Mouse (Mus musculus): ENCODE data around the gene Rasgrp1. TPM values are rescaled to one million over a fixed set of nuclear protein-coding genes. Genes with fewer than 3 reads are reported as not detected.

Gene Rasgrp1
- polyA plus RNA-seq, 1 experiment = 241 TPM

GRCm38 (mm10) chr2:117371706-117372105, 28.9 kb upstream of the Rasgrp1 start:
- 65% methylated on average over 1 of the region's 1 CpGs for WGBS
- no peak overlapping the region for H3K27ac ChIP-seq (ENCODE audit: insufficient read depth, low read depth, low read length)
- no peak overlapping the region for H3K4me3 ChIP-seq (ENCODE audit: insufficient read depth, low read depth, low read length)
- H3K4me1 ChIP-seq (ENCODE audit: control insufficient read depth, insufficient read depth, low read length) = 0 out of 2 replicates have a peak, but pooled peaks cover 2% of the 10 kb centered on the region
- TF ChIP-seq CTCF (IDR thresholded peaks at IDR 0.05; ENCODE audit: insufficient read depth, low read depth, low read length) = no peak
- TF ChIP-seq POLR2A (IDR thresholded peaks at IDR 0.05; ENCODE audit: insufficient read depth, low read depth, low read length) = no peak

DNA sequence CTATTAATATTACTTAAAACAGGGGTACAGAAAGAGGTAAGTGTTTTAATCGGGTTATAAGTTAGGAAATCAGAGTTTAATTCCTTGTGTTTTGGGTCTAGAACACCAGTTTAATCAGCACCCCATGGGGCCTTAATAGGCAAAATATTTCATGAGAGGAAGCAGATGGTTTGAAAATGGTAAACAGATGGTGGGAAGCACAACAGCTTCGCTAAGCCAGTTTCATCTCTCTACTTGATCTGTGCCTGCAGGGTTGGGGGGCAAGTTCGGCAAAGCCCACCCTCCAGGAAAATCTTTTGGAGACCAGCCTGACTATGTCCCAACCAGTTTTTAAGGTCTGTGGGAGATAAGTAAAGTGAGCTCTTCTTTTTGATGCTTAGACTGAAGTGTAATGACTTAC, 23.7 kb upstream of the Rasgrp1 start:
- TF ChIP-seq POLR2A (IDR thresholded peaks at IDR 0.05; ENCODE audit: insufficient read depth, low read depth, low read length) (no peak), CTCF (IDR thresholded peaks at IDR 0.05; ENCODE audit: insufficient read depth, low read depth, low read length) (no peak)
- Histone ChIP-seq H3K4me1 (ENCODE audit: control insufficient read depth, insufficient read depth, low read length) (no peaks in the 10 kb centered on the region), H3K27ac (ENCODE audit: insufficient read depth, low read depth, low read length) (no peak overlapping the region), H3K4me3 (ENCODE audit: insufficient read depth, low read depth, low read length) (no peak overlapping the region)
- WGBS = 67% methylated on average over 3 of the region's 3 CpGs

GRCm38 (mm10) chr2:117364056-117364455, 21.3 kb upstream of the Rasgrp1 start:
- Histone ChIP-seq H3K4me3 (ENCODE audit: insufficient read depth, low read depth, low read length) (no peak overlapping the region), H3K27ac (ENCODE audit: insufficient read depth, low read depth, low read length) (no peak overlapping the region), H3K4me1 (ENCODE audit: control insufficient read depth, insufficient read depth, low read length) (no peaks in the 10 kb centered on the region)
- no peak for TF ChIP-seq CTCF (IDR thresholded peaks at IDR 0.05; ENCODE audit: insufficient read depth, low read depth, low read length)
- no peak for TF ChIP-seq POLR2A (IDR thresholded peaks at IDR 0.05; ENCODE audit: insufficient read depth, low read depth, low read length)
- 97% methylated on average over 2 of the region's 2 CpGs for WGBS

- H3K4me1 ChIP-seq (ENCODE audit: control insufficient read depth, insufficient read depth, low read length) = no peaks in the 10 kb centered on the region
- no peak overlapping the region for H3K27ac ChIP-seq (ENCODE audit: insufficient read depth, low read depth, low read length)
- TF ChIP-seq POLR2A (IDR thresholded peaks at IDR 0.05; ENCODE audit: insufficient read depth, low read depth, low read length) (no peak), CTCF (IDR thresholded peaks at IDR 0.05; ENCODE audit: insufficient read depth, low read depth, low read length) (no peak)
- H3K4me3 ChIP-seq (ENCODE audit: insufficient read depth, low read depth, low read length) = no peak overlapping the region
Measured at GRCm38 (mm10) chr2:117357939-117358338, 15.1 kb upstream of the Rasgrp1 start.

DNA sequence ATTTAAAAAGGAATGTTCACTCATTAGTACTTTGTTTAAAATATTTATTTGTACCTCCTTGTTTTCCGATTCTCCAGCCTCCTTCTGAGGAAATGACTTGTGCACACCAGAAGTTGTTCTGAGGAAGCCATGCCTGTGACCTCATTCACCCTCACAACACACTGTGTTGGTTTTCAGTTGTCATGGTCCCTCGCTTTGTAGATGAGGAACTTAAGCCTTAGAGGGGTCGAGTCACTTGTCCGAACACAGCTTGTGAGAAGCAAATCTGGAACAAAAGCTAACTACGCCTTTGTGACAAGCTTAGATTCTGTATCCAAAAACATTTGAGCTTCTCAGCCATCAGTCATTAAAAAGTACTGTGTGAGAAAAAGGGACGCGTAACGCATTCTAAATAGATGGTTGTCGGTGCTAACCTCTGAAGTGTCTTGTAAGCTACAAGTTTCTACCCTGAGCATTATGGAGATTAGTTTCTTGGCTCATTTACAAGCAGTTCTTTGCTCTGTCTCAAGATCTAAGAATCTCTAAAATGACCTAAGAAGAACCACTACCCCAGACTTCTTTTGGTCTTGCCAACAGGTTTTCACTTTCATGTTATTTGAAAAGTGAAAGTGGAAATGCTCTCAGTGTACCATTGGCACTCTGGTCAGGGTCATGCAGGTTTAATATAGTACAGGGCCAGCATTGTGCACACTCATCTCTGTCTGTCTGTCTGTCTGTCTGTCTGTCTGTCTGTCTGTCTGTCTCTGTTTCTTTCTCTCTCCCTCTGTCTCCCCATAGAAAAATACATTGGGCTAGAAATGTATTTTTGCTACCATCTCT, 9.7 kb upstream of the Rasgrp1 start:
- no peak overlapping the region for H3K4me3 ChIP-seq (ENCODE audit: insufficient read depth, low read depth, low read length)
- no peak overlapping the region for H3K27ac ChIP-seq (ENCODE audit: insufficient read depth, low read depth, low read length)
- no peak for TF ChIP-seq CTCF (IDR thresholded peaks at IDR 0.05; ENCODE audit: insufficient read depth, low read depth, low read length)
- no peak for TF ChIP-seq POLR2A (IDR thresholded peaks at IDR 0.05; ENCODE audit: insufficient read depth, low read depth, low read length)
- no peaks in the 10 kb centered on the region for H3K4me1 ChIP-seq (ENCODE audit: control insufficient read depth, insufficient read depth, low read length)
- WGBS = 56% methylated on average over 9 of the region's 9 CpGs

- Histone ChIP-seq H3K27ac (ENCODE audit: insufficient read depth, low read depth, low read length) (no peak overlapping the region), H3K4me3 (ENCODE audit: insufficient read depth, low read depth, low read length) (no peak overlapping the region), H3K4me1 (ENCODE audit: control insufficient read depth, insufficient read depth, low read length) (no peaks in the 10 kb centered on the region)
- WGBS = 55% methylated on average over 6 of the region's 6 CpGs
- TF ChIP-seq POLR2A (IDR thresholded peaks at IDR 0.05; ENCODE audit: insufficient read depth, low read depth, low read length) (no peak), CTCF (IDR thresholded peaks at IDR 0.05; ENCODE audit: insufficient read depth, low read depth, low read length) (no peak)
Measured at GRCm38 (mm10) chr2:117350138-117350537, 7.3 kb upstream of the Rasgrp1 start.

DNA sequence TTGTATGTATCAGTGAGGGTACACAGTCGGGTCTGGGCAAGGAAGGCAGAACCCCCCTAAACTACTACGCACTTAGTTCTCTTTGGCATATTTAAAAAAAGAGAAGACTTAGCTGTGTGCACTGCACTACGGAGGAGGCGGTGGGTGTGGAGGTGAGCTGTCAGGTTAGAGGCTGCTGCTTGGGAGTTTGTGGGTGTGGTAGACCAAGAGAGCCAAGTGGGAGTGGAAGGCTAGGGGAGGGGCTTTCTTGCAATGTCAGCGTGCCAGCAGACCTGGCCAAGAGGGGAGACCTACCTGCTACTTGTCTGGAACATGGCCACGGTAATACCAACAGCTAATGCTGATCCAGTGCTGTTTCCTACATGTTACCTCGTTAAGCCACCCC, 431 bp upstream of the Rasgrp1 start:
- Histone ChIP-seq H3K4me3 (ENCODE audit: insufficient read depth, low read depth, low read length) (peak overlapping the region; percentile 85), H3K27ac (ENCODE audit: insufficient read depth, low read depth, low read length) (peak overlapping the region; percentile 87), H3K4me1 (ENCODE audit: control insufficient read depth, insufficient read depth, low read length) (peaks cover 17% of the 10 kb centered on the region)
- TF ChIP-seq CTCF (IDR thresholded peaks at IDR 0.05; ENCODE audit: insufficient read depth, low read depth, low read length) = no peak
- 28% methylated on average over 7 of the region's 7 CpGs for WGBS

DNA sequence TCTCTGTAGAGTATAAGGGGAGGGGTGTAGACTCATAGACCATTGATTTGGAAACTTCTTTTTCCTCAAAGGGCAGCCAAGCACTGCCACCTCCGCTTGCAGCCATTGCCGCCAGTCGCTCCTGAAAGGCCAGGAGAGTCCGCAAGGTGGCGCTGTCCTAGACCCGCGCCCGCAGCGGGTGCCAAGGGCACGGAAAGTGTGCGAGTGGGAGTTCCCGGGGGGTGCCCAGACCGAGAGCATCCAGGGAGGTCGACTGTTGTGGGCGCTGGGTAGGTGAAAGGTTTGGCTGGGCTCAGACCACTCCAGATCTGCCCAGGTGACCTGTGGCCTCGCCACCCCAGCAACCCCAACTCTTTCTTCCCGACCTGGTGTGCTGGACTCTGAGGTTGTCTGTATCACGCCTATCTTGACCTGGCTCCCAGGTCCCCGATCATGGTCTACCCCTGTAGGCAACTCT, 683 bp downstream of the Rasgrp1 start:
- WGBS = under 1% methylated on average over 19 of the region's 19 CpGs
- Histone ChIP-seq H3K4me1 (ENCODE audit: control insufficient read depth, insufficient read depth, low read length) (peaks cover 23% of the 10 kb centered on the region), H3K4me3 (ENCODE audit: insufficient read depth, low read depth, low read length) (peak overlapping the region; percentile 85), H3K27ac (ENCODE audit: insufficient read depth, low read depth, low read length) (peak overlapping the region; percentile 87)
- no peak for TF ChIP-seq POLR2A (IDR thresholded peaks at IDR 0.05; ENCODE audit: insufficient read depth, low read depth, low read length)
- peak; percentile 93 for TF ChIP-seq CTCF (IDR thresholded peaks at IDR 0.05; ENCODE audit: insufficient read depth, low read depth, low read length)

GRCm38 (mm10) chr2:117338501-117338900, 4.3 kb downstream of the Rasgrp1 start:
- H3K4me1 ChIP-seq (ENCODE audit: control insufficient read depth, insufficient read depth, low read length) = peaks cover 28% of the 10 kb centered on the region
- TF ChIP-seq POLR2A (IDR thresholded peaks at IDR 0.05; ENCODE audit: insufficient read depth, low read depth, low read length) (no peak), CTCF (IDR thresholded peaks at IDR 0.05; ENCODE audit: insufficient read depth, low read depth, low read length) (no peak)
- no peak overlapping the region for H3K27ac ChIP-seq (ENCODE audit: insufficient read depth, low read depth, low read length)
- H3K4me3 ChIP-seq (ENCODE audit: insufficient read depth, low read depth, low read length) = peak overlapping the region; percentile 28
- WGBS = 47% methylated on average over 3 of the region's 3 CpGs

Measured in olfactory bulb, adult 2 months (tissue).